Mouse (Mus musculus) heart, embryonic 10.5 days (tissue): ENCODE measurements around the gene Insc. TPM values are rescaled to one million over a fixed set of nuclear protein-coding genes. Genes with fewer than 3 reads are reported as not detected.

Experiments
- DNase-seq: peaks from one replicate; pipeline ENCODE4 v3.0.0-alpha.2; 2017; ENCODE audit warnings: low spot score
- H3K27ac ChIP-seq: fragments of 300-500 bp; sonication (generic); 2 replicates; pipeline ENCODE4 v1.5.1; 2016; ENCODE audit warnings: mild to moderate bottlenecking
- H3K27me3 ChIP-seq: fragments of 300-500 bp; sonication (generic); 2 replicates; pipeline ENCODE4 v1.6.1; 2016; ENCODE audit warnings: mild to moderate bottlenecking; ENCODE audit not compliant: poor library complexity, insufficient read depth, severe bottlenecking
- H3K36me3 ChIP-seq: fragments of 300-500 bp; sonication (generic); 2 replicates; pipeline ENCODE4 v1.6.1; 2016; ENCODE audit warnings: mild to moderate bottlenecking, moderate library complexity
- H3K4me1 ChIP-seq: fragments of 300-500 bp; sonication (generic); 2 replicates; pipeline ENCODE4 v1.6.1; 2016; ENCODE audit warnings: mild to moderate bottlenecking
- H3K4me3 ChIP-seq: fragments of 300-500 bp; sonication (generic); 2 replicates; pipeline ENCODE4 v1.5.1; 2016; ENCODE audit warnings: mild to moderate bottlenecking, moderate library complexity
- H3K9me3 ChIP-seq: fragments of 300-500 bp; sonication (generic); 2 replicates; pipeline ENCODE4 v1.6.1; 2016; ENCODE audit warnings: mild to moderate bottlenecking, moderate library complexity
- WGBS: fragments of 180-500 bp; shearing (Covaris S2); methylation state at CpG from one replicate; pipeline ENCODE4 v1.1.7; 2016; 5-methylcytosine and 5-hydroxymethylcytosine counted together
- polyA plus RNA-seq: library from polyadenylated mRNA; unstranded; fragments of >200 nt; fragmentation: Nextera tagmentation; extraction: Ambion mirVana; gene quantifications from 2 replicates; pipeline ENCODE4 v1.2.1, GENCODE M21; 2016

The Insc gene
- polyA plus RNA-seq, 1 experiment from 2014 or later: 1.5 TPM

GRCm38 (mm10) chr7:114817291-114817806 is 73.9 kb downstream of the Insc start:
- Histone ChIP-seq H3K27me3 (0 out of 2 replicates have a peak, but pooled peaks cover 19% of the 10 kb centered on the region), H3K9me3 (no peaks in the 10 kb centered on the region), H3K27ac (peak overlapping the region; percentile 42; the same call in 1 of the 2 replicates), H3K4me1 (0 out of 2 replicates have a peak, but pooled peaks cover 4% of the 10 kb centered on the region), H3K4me3 (no peak overlapping the region), H3K36me3 (no peaks in the 10 kb centered on the region)
- 9% methylated on average over 6 of the region's 6 CpGs for WGBS
- peak; percentile 91 for DNase-seq

GRCm38 (mm10) chr7:114817879-114818278 is 74.4 kb downstream of the Insc start:
- 32% methylated on average over 5 of the region's 5 CpGs for WGBS
- Histone ChIP-seq H3K4me3 (no peak overlapping the region), H3K9me3 (no peaks in the 10 kb centered on the region), H3K4me1 (0 out of 2 replicates have a peak, but pooled peaks cover 4% of the 10 kb centered on the region), H3K27ac (no peak overlapping the region), H3K27me3 (0 out of 2 replicates have a peak, but pooled peaks cover 19% of the 10 kb centered on the region), H3K36me3 (no peaks in the 10 kb centered on the region)
- peak; percentile 50 for DNase-seq

- 0 out of 2 replicates have a peak, but pooled peaks cover 4% of the 10 kb centered on the region for H3K4me1 ChIP-seq
- 86% methylated on average over 3 of the region's 3 CpGs for WGBS
- H3K4me3 ChIP-seq: no peak overlapping the region
- H3K27ac ChIP-seq: no peak overlapping the region
- H3K9me3 ChIP-seq: no peaks in the 10 kb centered on the region
- DNase-seq: peak; percentile 68
- 0 out of 2 replicates have a peak, but pooled peaks cover 19% of the 10 kb centered on the region for H3K27me3 ChIP-seq
- no peaks in the 10 kb centered on the region for H3K36me3 ChIP-seq
These were observed 74.9 kb downstream of the Insc start for GRCm38 (mm10) chr7:114818351-114818750.

GRCm38 (mm10) chr7:114818836-114819235 is 75.3 kb downstream of the Insc start:
- Histone ChIP-seq H3K4me1 (0 out of 2 replicates have a peak, but pooled peaks cover 4% of the 10 kb centered on the region), H3K36me3 (no peaks in the 10 kb centered on the region), H3K27me3 (0 out of 2 replicates have a peak, but pooled peaks cover 19% of the 10 kb centered on the region), H3K9me3 (no peaks in the 10 kb centered on the region), H3K4me3 (no peak overlapping the region), H3K27ac (no peak overlapping the region)
- 71% methylated on average over 8 of the region's 8 CpGs for WGBS
- peak; percentile 67 for DNase-seq

- WGBS: 80% methylated on average over 2 of the region's 2 CpGs
- H3K27ac ChIP-seq: no peak overlapping the region
- no peaks in the 10 kb centered on the region for H3K9me3 ChIP-seq
- 0 out of 2 replicates have a peak, but pooled peaks cover 14% of the 10 kb centered on the region for H3K27me3 ChIP-seq
- DNase-seq: no peak
- no peaks in the 10 kb centered on the region for H3K36me3 ChIP-seq
- H3K4me1 ChIP-seq: no peaks in the 10 kb centered on the region
- no peak overlapping the region for H3K4me3 ChIP-seq
These were observed 79.2 kb downstream of the Insc start for GRCm38 (mm10) chr7:114822736-114823135.

- Histone ChIP-seq H3K27me3 (no peaks in the 10 kb centered on the region), H3K36me3 (no peaks in the 10 kb centered on the region), H3K4me1 (no peaks in the 10 kb centered on the region; the same call in 1 of the 2 replicates), H3K9me3 (no peaks in the 10 kb centered on the region), H3K27ac (no peak overlapping the region), H3K4me3 (no peak overlapping the region)
- no peak for DNase-seq
- WGBS: 85% methylated on average over 4 of the region's 4 CpGs
These were observed 83.9 kb downstream of the Insc start for GRCm38 (mm10) chr7:114827360-114827759.

GRCm38 (mm10) chr7:114832257-114832940 is 88.9 kb downstream of the Insc start:
- H3K9me3 ChIP-seq: no peaks in the 10 kb centered on the region
- H3K4me3 ChIP-seq: no peak overlapping the region
- no peak for DNase-seq
- H3K27me3 ChIP-seq: no peaks in the 10 kb centered on the region
- WGBS: 57% methylated on average over 3 of the region's 3 CpGs
- H3K27ac ChIP-seq: no peak overlapping the region
- no peaks in the 10 kb centered on the region for H3K36me3 ChIP-seq
- no peaks in the 10 kb centered on the region; the same call in 1 of the 2 replicates for H3K4me1 ChIP-seq

GRCm38 (mm10) chr7:114834504-114834903 is 91.0 kb downstream of the Insc start:
- 79% methylated on average over 6 of the region's 6 CpGs for WGBS
- H3K27ac ChIP-seq: no peak overlapping the region

GRCm38 (mm10) chr7:114837268-114837667 is 93.8 kb downstream of the Insc start:
- Histone ChIP-seq H3K27me3 (no peaks in the 10 kb centered on the region), H3K27ac (no peak overlapping the region), H3K36me3 (no peaks in the 10 kb centered on the region), H3K4me3 (no peak overlapping the region), H3K4me1 (peaks cover 14% of the 10 kb centered on the region; the same call in 1 of the 2 replicates), H3K9me3 (no peaks in the 10 kb centered on the region)
- whole genome bisulfite sequencing: 82% methylated on average over 3 of the region's 3 CpGs
- DNase-seq: no peak

More at GRCm38 (mm10) chr7:114834504-114834903, 91.0 kb downstream of the Insc start:
- no peaks in the 10 kb centered on the region for H3K36me3 ChIP-seq
- DNase-seq: no peak
- no peak overlapping the region for H3K4me3 ChIP-seq
- no peaks in the 10 kb centered on the region for H3K9me3 ChIP-seq
- H3K27me3 ChIP-seq: no peaks in the 10 kb centered on the region
- H3K4me1 ChIP-seq: no peaks in the 10 kb centered on the region; the same call in 1 of the 2 replicates

- Histone ChIP-seq H3K4me3 (no peak overlapping the region), H3K4me1 (peaks cover 24% of the 10 kb centered on the region), H3K27me3 (no peaks in the 10 kb centered on the region), H3K9me3 (no peaks in the 10 kb centered on the region), H3K36me3 (no peaks in the 10 kb centered on the region), H3K27ac (peak overlapping the region; percentile 32; the same call in 1 of the 2 replicates)
- DNase-seq: no peak
- 37% methylated on average over 5 of the region's 5 CpGs for whole genome bisulfite sequencing
These were observed 96.7 kb downstream of the Insc start for GRCm38 (mm10) chr7:114840029-114840745.

GRCm38 (mm10) chr7:114842644-114843211 is 99.2 kb downstream of the Insc start:
- DNase-seq: no peak
- Histone ChIP-seq H3K27me3 (no peaks in the 10 kb centered on the region; the same call in 1 of the 2 replicates), H3K4me3 (no peak overlapping the region), H3K36me3 (no peaks in the 10 kb centered on the region), H3K27ac (peak overlapping the region; percentile 56), H3K9me3 (no peaks in the 10 kb centered on the region), H3K4me1 (peaks cover 29% of the 10 kb centered on the region)
- 27% methylated on average over 3 of the region's 3 CpGs for WGBS

GRCm38 (mm10) chr7:114847179-114847578 is 103.7 kb downstream of the Insc start:
- Histone ChIP-seq H3K36me3 (no peaks in the 10 kb centered on the region), H3K4me1 (peaks cover 16% of the 10 kb centered on the region), H3K27ac (no peak overlapping the region), H3K9me3 (no peaks in the 10 kb centered on the region), H3K27me3 (no peaks in the 10 kb centered on the region; the same call in 1 of the 2 replicates), H3K4me3 (no peak overlapping the region)
- WGBS: 65% methylated on average over 2 of the region's 2 CpGs
- DNase-seq: no peak
